Mouse (Mus musculus) CD8-positive naive resting alpha-beta T cell, adult 57 days (primary cell): ENCODE measurements around the gene Ddias. TPM values are rescaled to one million over a fixed set of nuclear protein-coding genes. Genes with fewer than 3 reads are reported as not detected.

Experiments used
- total RNA-seq: library from RNA; stranded (reverse); gene quantifications from one replicate; pipeline ENCODE4 v1.2.4, GENCODE M21; 2023

The Ddias gene
- total RNA-seq = 3.0 TPM

GRCm38 (mm10) chr7:92874116-92874675, at the start of gene Ddias, which contains the start of gene Prcp:
Gene Ddias, minus strand, starts transcription at chr7:92874247.
Gene Prcp, plus strand, starts transcription at chr7:92874470.

Other genes starting within 250 kb of the Ddias start
- 0.18 TPM for gene Ankrd42, start 237.1 kb downstream of the Ddias start, total RNA-seq
- gene Pcf11, start 204.3 kb downstream of the Ddias start, total RNA-seq = 256 TPM
- 5.9 TPM for gene Rab30, start 132.6 kb downstream of the Ddias start, total RNA-seq
- 16.3 TPM for gene Prcp, start 223 bp upstream of the Ddias start, total RNA-seq
- gene Fam181b, start 205.6 kb upstream of the Ddias start, total RNA-seq = not detected